Mouse (Mus musculus) MEL (cell line): ENCODE results near the gene Ctcf. TPM values are rescaled to one million over a fixed set of nuclear protein-coding genes. Genes with fewer than 3 reads are reported as not detected.
A peak's percentile ranks its signal among the peaks of the same experiment; 100 is the strongest.

Experiments
- MAZ ChIP-seq: IDR thresholded peaks from 2 replicates; pipeline ENCODE4 v1.6.1; 2012; ENCODE audit warnings: low read depth, mild to moderate bottlenecking, inconsistent platforms, low read length, improper control_type of control experiment
- MEF2A ChIP-seq: IDR thresholded peaks from 2 replicates; pipeline ENCODE4 v1.6.1; 2014; ENCODE audit warnings: low read depth, mild to moderate bottlenecking, inconsistent platforms, low read length, improper control_type of control experiment; ENCODE audit not compliant: poor library complexity, insufficient replicate concordance, severe bottlenecking; ENCODE audit errors: extremely low read depth
- POLR2A ChIP-seq, 2 experiments: IDR thresholded peaks; 2 replicates each; pipeline ENCODE4 v1.6.1; 2011 to 2012; ENCODE audit warnings: low read length in 2 of 2, mild to moderate bottlenecking in 2 of 2, control low read depth in 1 of 2, improper control_type of control experiment in 1 of 2, low read depth in 1 of 2, moderate library complexity in 1 of 2; ENCODE audit not compliant: control insufficient read depth in 1 of 2, insufficient read depth in 1 of 2, poor library complexity in 1 of 2
- POLR2AphosphoS5 ChIP-seq: IDR thresholded peaks from 2 replicates; pipeline ENCODE4 v1.6.1; 2012; ENCODE audit warnings: low read depth, borderline replicate concordance, mild to moderate bottlenecking, inconsistent platforms, low read length, moderate library complexity, mixed read lengths
- RCOR1 ChIP-seq: IDR thresholded peaks from 2 replicates; pipeline ENCODE4 v1.6.1; 2012; ENCODE audit warnings: low read depth, mild to moderate bottlenecking, inconsistent platforms, low read length, improper control_type of control experiment
- SMC3 ChIP-seq: IDR thresholded peaks from 2 replicates; pipeline ENCODE4 v1.6.1; 2011; ENCODE audit warnings: low read depth, low read length, improper control_type of control experiment
- polyA plus RNA-seq, 2 experiments: library from polyadenylated mRNA; stranded (reverse) in 1 of 2; unstranded in 1 of 2; fragments of >175 nt in 1 of 2; fragments of >200 nt in 1 of 2; gene quantifications; 2 replicates each; pipeline versions ENCODE4 v1.2.1 to v1.2.4; 2012; ENCODE audit warnings: low replicate concordance in 2 of 2, low read depth in 1 of 2; ENCODE audit not compliant: insufficient read length in 2 of 2, insufficient read depth in 1 of 2, missing spikeins in 1 of 2
- total RNA-seq: library from RNA; depleted of rRNA; stranded (reverse); fragments of 300-350 nt; gene quantifications from 2 replicates; pipeline ENCODE4 v1.2.3, GENCODE M21; 2012; rRNA removed

Gene Ctcf
- total and polyA plus RNA-seq, 3 experiments: 40.7 to 670 (median 87.1) TPM

DNA sequence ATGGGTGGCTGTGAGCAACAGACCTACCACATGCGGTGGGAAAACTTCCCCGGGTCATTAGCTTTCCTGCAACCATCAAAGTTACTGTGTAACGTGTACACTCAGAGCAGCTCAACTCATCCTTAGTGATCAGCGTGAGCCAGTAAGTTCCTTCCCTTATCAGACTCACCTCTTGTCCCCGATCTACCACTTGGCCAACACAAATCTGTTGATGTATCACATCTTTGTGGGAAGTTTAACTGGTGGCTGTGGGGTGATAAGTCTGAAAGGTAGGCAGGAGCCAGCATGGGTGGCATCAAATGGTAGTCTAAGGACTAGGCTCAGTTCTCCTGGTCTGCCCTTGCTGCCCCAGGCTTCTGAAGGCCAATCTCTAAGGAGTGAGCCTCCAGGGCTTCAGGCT is 95.8 kb downstream of the Ctcf start (continued):
- TF ChIP-seq RCOR1: peak; percentile 91
- no peak for TF ChIP-seq MEF2A
- no peak for TF ChIP-seq SMC3
- no peak for TF ChIP-seq MAZ
- TF ChIP-seq POLR2A (IDR thresholded peaks at IDR 0.05; ENCODE audit: control insufficient read depth in 1 of 2, insufficient read depth in 1 of 2, low read depth in 1 of 2, low read length in 2 of 2, poor library complexity in 1 of 2): no peak
- no peak for TF ChIP-seq POLR2AphosphoS5

Other genes starting within 250 kb of the Ctcf start
- gene Kctd19, start 223.1 kb upstream of the Ctcf start, total RNA-seq: not detected in 2 replicates
- not detected for gene Kctd19, start 223.1 kb upstream of the Ctcf start, polyA plus RNA-seq
- gene Lrrc36, start 223.0 kb upstream of the Ctcf start, total RNA-seq: not detected in 2 replicates
- gene Lrrc36, start 223.0 kb upstream of the Ctcf start, polyA plus RNA-seq: under 1 TPM in 1 of 2 experiments, not detected in 1; 0.06 TPM
- gene Tppp3, start 165.0 kb upstream of the Ctcf start, total RNA-seq: 0.42 and 0.81 TPM in 2 replicates
- 1 to 10 TPM in 1 of 2 experiments, not detected in 1; 1.7 TPM for gene Tppp3, start 165.0 kb upstream of the Ctcf start, polyA plus RNA-seq
- gene Zdhhc1, start 139.7 kb upstream of the Ctcf start, total RNA-seq: 4.7 and 4.9 TPM in 2 replicates
- gene Zdhhc1, start 139.7 kb upstream of the Ctcf start, polyA plus RNA-seq: 10 to 100 TPM in 1 of 2 experiments, not detected in 1; 11.5 TPM
- gene Hsd11b2, start 117.8 kb upstream of the Ctcf start, total RNA-seq: 0.27 TPM in 1 of 2 replicates, not detected in the other
- gene Hsd11b2, start 117.8 kb upstream of the Ctcf start, polyA plus RNA-seq: 1 to 10 TPM in 1 of 2 experiments, not detected in 1; 2.1 TPM
- 43.0 and 51.1 TPM in 2 replicates for gene Atp6v0d1, start 70.5 kb upstream of the Ctcf start, total RNA-seq
- 10 to 100 TPM in 1 of 2 experiments, not detected in 1; 83.8 TPM for gene Atp6v0d1, start 70.5 kb upstream of the Ctcf start, polyA plus RNA-seq
- gene Ripor1, start 31.3 kb upstream of the Ctcf start, total RNA-seq: 15.7 and 16.6 TPM in 2 replicates
- 100 to 1,000 TPM in 1 of 2 experiments, not detected in 1; 120 TPM for gene Ripor1, start 31.3 kb upstream of the Ctcf start, polyA plus RNA-seq
- gene Agrp, start 825 bp downstream of the Ctcf start, total RNA-seq: not detected in 2 replicates
- gene Agrp, start 825 bp downstream of the Ctcf start, polyA plus RNA-seq: under 1 TPM in 1 of 2 experiments, not detected in 1; 0.63 TPM
- gene Carmil2, start 49.7 kb downstream of the Ctcf start, total RNA-seq: 7.9 and 9.5 TPM in 2 replicates
- gene Carmil2, start 49.7 kb downstream of the Ctcf start, polyA plus RNA-seq: 10 to 100 TPM in 1 of 2 experiments, not detected in 1; 62.7 TPM
- 7.5 and 9.3 TPM in 2 replicates for gene Acd, start 64.5 kb downstream of the Ctcf start, total RNA-seq
- 10 to 100 TPM in 1 of 2 experiments, not detected in 1; 53.9 TPM for gene Acd, start 64.5 kb downstream of the Ctcf start, polyA plus RNA-seq
- 12.3 and 13.7 TPM in 2 replicates for gene Pard6a, start 64.6 kb downstream of the Ctcf start, total RNA-seq
- 10 to 100 TPM in 1 of 2 experiments, not detected in 1; 20.5 TPM for gene Pard6a, start 64.6 kb downstream of the Ctcf start, polyA plus RNA-seq
- gene 4933405L10Rik, start 71.1 kb downstream of the Ctcf start, total RNA-seq: 0.13 and 0.23 TPM in 2 replicates
- under 1 TPM in 1 of 2 experiments, not detected in 1; 0.42 TPM for gene 4933405L10Rik, start 71.1 kb downstream of the Ctcf start, polyA plus RNA-seq
- 22.0 TPM in 2 replicates for gene Enkd1, start 71.6 kb downstream of the Ctcf start, total RNA-seq
- gene Enkd1, start 71.6 kb downstream of the Ctcf start, polyA plus RNA-seq: 10 to 100 TPM in 1 of 2 experiments, not detected in 1; 42.6 TPM
- gene Gfod2, start 122.1 kb downstream of the Ctcf start, total RNA-seq: 7.0 and 8.3 TPM in 2 replicates
- gene Gfod2, start 122.1 kb downstream of the Ctcf start, polyA plus RNA-seq: 1 to 10 TPM in 1 of 2 experiments, not detected in 1; 7.0 TPM
- 7.4 and 7.7 TPM in 2 replicates for gene Ranbp10, start 190.8 kb downstream of the Ctcf start, total RNA-seq
- 10 to 100 TPM in 1 of 2 experiments, not detected in 1; 22.1 TPM for gene Ranbp10, start 190.8 kb downstream of the Ctcf start, polyA plus RNA-seq
- not detected in 2 replicates for gene Tsnaxip1, start 191.2 kb downstream of the Ctcf start, total RNA-seq
- gene Tsnaxip1, start 191.2 kb downstream of the Ctcf start, polyA plus RNA-seq: under 1 TPM in 1 of 2 experiments, not detected in 1; 0.10 TPM
- 14.2 and 15.7 TPM in 2 replicates for gene Cenpt, start 216.7 kb downstream of the Ctcf start, total RNA-seq
- gene Cenpt, start 216.7 kb downstream of the Ctcf start, polyA plus RNA-seq: 10 to 100 TPM in 1 of 2 experiments, not detected in 1; 26.5 TPM
- 41.9 and 48.8 TPM in 2 replicates for gene Thap11, start 218.6 kb downstream of the Ctcf start, total RNA-seq
- gene Thap11, start 218.6 kb downstream of the Ctcf start, polyA plus RNA-seq: 10 to 100 TPM in 1 of 2 experiments, not detected in 1; 51.4 TPM
- 167 and 198 TPM in 2 replicates for gene Nutf2, start 224.0 kb downstream of the Ctcf start, total RNA-seq
- 10 to 100 TPM in 1 of 2 experiments, not detected in 1; 28.0 TPM for gene Nutf2, start 224.0 kb downstream of the Ctcf start, polyA plus RNA-seq
- 44.5 and 46.1 TPM in 2 replicates for gene Edc4, start 244.3 kb downstream of the Ctcf start, total RNA-seq
- gene Edc4, start 244.3 kb downstream of the Ctcf start, polyA plus RNA-seq: 10 to 100 TPM in 1 of 2 experiments, not detected in 1; 72.1 TPM